Mouse (Mus musculus): ENCODE measurements at regions not wholly inside any gene's neighbourhood (a gene's known extent, or its start where the extent isn't known, plus 50 kb on each side); places are given as distances from the start of the nearest gene placed in this dataset.

- no peaks in the 10 kb centered on the region for H3K27me3 ChIP-seq (ENCODE audit: insufficient read depth, poor library complexity, severe bottlenecking)
- WGBS: 83% methylated on average over 5 of the region's 5 CpGs
- no peaks in the 10 kb centered on the region for H3K4me1 ChIP-seq
- H3K4me3 ChIP-seq: no peak overlapping the region
- no peaks in the 10 kb centered on the region for H3K36me3 ChIP-seq
- no peak overlapping the region for H3K27ac ChIP-seq
- DNase-seq (ENCODE audit: low spot score): no peak
- no peaks in the 10 kb centered on the region for H3K9me3 ChIP-seq
These were observed 126.0 kb downstream of the Mex3b start for GRCm38 (mm10) chr7:82993136-82993535.

DNA sequence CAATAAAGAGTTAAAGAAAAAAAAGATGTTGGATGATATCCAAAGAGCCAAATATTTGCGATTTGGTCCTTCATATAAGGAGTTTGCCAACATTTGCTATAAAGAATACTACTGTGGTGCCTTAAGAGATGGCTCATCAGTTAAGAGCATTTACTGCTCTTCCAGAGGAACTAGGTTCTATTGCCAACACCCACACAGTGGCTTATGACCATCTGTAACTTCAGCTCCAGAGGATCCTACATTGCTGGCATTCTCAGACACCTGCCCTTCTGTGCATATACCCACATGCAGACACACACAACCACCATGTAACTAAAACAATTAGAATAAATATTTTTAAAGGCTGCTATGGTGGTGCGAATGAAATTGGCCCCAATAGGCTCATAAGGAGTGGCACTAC, 131.7 kb downstream of the Mex3b start:
- Histone ChIP-seq H3K27me3 (ENCODE audit: insufficient read depth, poor library complexity, severe bottlenecking) (no peaks in the 10 kb centered on the region), H3K27ac (no peak overlapping the region), H3K36me3 (no peaks in the 10 kb centered on the region), H3K4me3 (no peak overlapping the region), H3K9me3 (no peaks in the 10 kb centered on the region), H3K4me1 (no peaks in the 10 kb centered on the region)
- no peak for DNase-seq (ENCODE audit: low spot score)
- WGBS: 72% methylated on average over 2 of the region's 2 CpGs

- no peak for DNase-seq (ENCODE audit: low spot score)
- WGBS: 80% methylated on average over 4 of the region's 4 CpGs
- no peak overlapping the region for H3K4me3 ChIP-seq
- H3K27ac ChIP-seq: no peak overlapping the region
- no peaks in the 10 kb centered on the region for H3K9me3 ChIP-seq
- no peaks in the 10 kb centered on the region for H3K27me3 ChIP-seq (ENCODE audit: insufficient read depth, poor library complexity, severe bottlenecking)
- H3K4me1 ChIP-seq: no peaks in the 10 kb centered on the region
- H3K36me3 ChIP-seq: no peaks in the 10 kb centered on the region
These were observed 140.4 kb downstream of the Mex3b start for GRCm38 (mm10) chr7:83007540-83007939.

DNA sequence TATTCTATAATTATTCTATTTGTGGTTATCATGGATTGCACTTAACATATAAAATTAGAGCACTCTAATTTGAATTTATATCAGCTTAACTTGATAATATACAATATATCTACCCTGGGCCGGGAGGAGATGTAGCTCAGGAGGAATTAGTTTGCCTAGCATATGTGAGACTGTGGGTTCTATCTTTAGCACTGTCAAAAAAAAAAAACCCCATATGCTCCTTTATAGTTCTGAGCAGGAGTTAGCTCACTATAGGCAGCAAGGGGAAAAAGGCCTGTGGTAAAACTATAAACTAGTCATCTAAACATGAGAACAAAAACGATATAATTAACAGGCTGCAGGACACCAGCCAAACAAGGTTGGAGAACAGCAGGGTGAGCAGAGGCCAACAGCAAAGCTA, 145.0 kb downstream of the Mex3b start:
- no peak for DNase-seq (ENCODE audit: low spot score)
- Histone ChIP-seq H3K4me3 (no peak overlapping the region), H3K27me3 (ENCODE audit: insufficient read depth, poor library complexity, severe bottlenecking) (no peaks in the 10 kb centered on the region), H3K27ac (no peak overlapping the region), H3K4me1 (no peaks in the 10 kb centered on the region), H3K9me3 (no peaks in the 10 kb centered on the region), H3K36me3 (no peaks in the 10 kb centered on the region)
- WGBS: 70% methylated on average over 2 of the region's 2 CpGs

- Histone ChIP-seq H3K9me3 (no peaks in the 10 kb centered on the region), H3K4me1 (no peaks in the 10 kb centered on the region), H3K4me3 (no peak overlapping the region), H3K27me3 (ENCODE audit: insufficient read depth, poor library complexity, severe bottlenecking) (no peaks in the 10 kb centered on the region), H3K36me3 (no peaks in the 10 kb centered on the region), H3K27ac (no peak overlapping the region)
- DNase-seq (ENCODE audit: low spot score): no peak
- 56% methylated on average over 7 of the region's 7 CpGs for WGBS
These were observed 147.9 kb downstream of the Mex3b start for GRCm38 (mm10) chr7:83014725-83015690.

DNA sequence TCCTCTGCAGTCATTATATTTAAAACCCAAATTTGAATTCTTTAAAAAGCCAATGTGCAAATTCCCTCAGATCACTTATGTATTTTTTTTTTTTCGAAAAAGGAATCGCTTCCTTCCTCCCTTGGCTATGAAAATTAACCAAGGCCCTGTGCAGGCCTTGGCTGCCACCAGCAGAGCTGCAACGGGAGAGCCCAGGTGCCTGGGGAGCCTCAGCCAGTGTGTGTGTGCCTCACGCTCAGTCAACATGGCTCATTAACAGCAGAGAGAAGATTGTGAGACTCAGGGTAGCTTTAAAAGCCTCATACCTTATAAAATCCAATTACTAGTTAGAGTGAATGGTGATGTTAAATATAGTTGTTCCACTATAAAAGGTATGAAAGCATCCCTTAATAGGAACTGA, 148.6 kb downstream of the Mex3b start:
- H3K4me3 ChIP-seq: no peak overlapping the region
- no peaks in the 10 kb centered on the region for H3K27me3 ChIP-seq (ENCODE audit: insufficient read depth, poor library complexity, severe bottlenecking)
- no peaks in the 10 kb centered on the region for H3K9me3 ChIP-seq
- H3K27ac ChIP-seq: no peak overlapping the region
- H3K4me1 ChIP-seq: no peaks in the 10 kb centered on the region
- H3K36me3 ChIP-seq: no peaks in the 10 kb centered on the region
- no peak for DNase-seq (ENCODE audit: low spot score)
- WGBS: 51% methylated on average over 4 of the region's 4 CpGs

DNA sequence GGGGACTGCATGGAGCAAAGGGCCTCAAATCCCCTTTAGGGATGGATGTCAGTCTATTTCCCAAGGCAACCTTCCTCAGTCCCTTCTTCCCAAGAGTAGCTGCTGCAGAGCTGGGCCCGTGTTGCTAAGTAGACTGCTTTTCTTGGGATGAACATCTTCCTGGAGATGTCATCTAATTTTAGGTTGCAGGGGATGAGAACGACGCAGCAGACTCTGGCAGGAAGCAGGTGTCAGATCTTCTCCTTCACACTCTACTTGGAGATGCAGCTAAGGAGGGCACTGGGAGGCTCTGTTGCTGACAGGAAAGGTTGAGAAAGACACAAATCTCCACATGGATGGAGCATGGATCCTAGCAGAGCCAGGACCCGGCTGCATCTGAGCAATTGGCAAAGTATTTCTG, 149.4 kb downstream of the Mex3b start:
- DNase-seq (ENCODE audit: low spot score): no peak
- Histone ChIP-seq H3K27ac (no peak overlapping the region), H3K4me3 (no peak overlapping the region), H3K27me3 (ENCODE audit: insufficient read depth, poor library complexity, severe bottlenecking) (no peaks in the 10 kb centered on the region), H3K36me3 (no peaks in the 10 kb centered on the region), H3K4me1 (no peaks in the 10 kb centered on the region), H3K9me3 (no peaks in the 10 kb centered on the region)
- 48% methylated on average over 4 of the region's 4 CpGs for WGBS

GRCm38 (mm10) chr7:83020584-83020983, 153.5 kb downstream of the Mex3b start:
- no peaks in the 10 kb centered on the region for H3K4me1 ChIP-seq
- no peaks in the 10 kb centered on the region for H3K9me3 ChIP-seq
- H3K4me3 ChIP-seq: no peak overlapping the region
- DNase-seq (ENCODE audit: low spot score): no peak
- no peaks in the 10 kb centered on the region for H3K27me3 ChIP-seq (ENCODE audit: insufficient read depth, poor library complexity, severe bottlenecking)
- no peaks in the 10 kb centered on the region for H3K36me3 ChIP-seq
- H3K27ac ChIP-seq: no peak overlapping the region
- 85% methylated on average over 2 of the region's 2 CpGs for WGBS

DNA sequence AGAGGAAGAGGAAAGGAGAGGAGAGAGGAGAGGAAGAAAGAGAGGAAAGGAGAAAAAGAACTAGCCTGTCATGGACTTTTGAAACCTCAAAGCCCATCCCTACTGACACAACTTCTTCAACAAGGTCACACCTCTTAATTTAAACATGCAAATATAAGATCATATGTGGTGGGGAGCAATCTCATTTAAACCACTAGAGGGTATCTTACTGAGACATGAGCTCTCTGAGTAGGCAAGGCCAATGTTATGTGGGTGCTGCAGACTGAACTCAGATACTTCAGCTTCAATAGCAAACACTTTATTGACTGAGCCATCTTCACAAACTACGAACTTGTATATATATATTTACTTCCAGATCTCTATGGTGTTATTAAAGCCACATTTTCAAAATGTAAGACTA, 156.9 kb downstream of the Mex3b start:
- no peak overlapping the region for H3K4me3 ChIP-seq
- H3K27me3 ChIP-seq (ENCODE audit: insufficient read depth, poor library complexity, severe bottlenecking): no peaks in the 10 kb centered on the region
- H3K27ac ChIP-seq: no peak overlapping the region
- no peak for DNase-seq (ENCODE audit: low spot score)
- WGBS: 89% methylated on average over 1 of the region's 1 CpGs
- no peaks in the 10 kb centered on the region for H3K36me3 ChIP-seq
- H3K9me3 ChIP-seq: no peaks in the 10 kb centered on the region
- no peaks in the 10 kb centered on the region for H3K4me1 ChIP-seq

DNA sequence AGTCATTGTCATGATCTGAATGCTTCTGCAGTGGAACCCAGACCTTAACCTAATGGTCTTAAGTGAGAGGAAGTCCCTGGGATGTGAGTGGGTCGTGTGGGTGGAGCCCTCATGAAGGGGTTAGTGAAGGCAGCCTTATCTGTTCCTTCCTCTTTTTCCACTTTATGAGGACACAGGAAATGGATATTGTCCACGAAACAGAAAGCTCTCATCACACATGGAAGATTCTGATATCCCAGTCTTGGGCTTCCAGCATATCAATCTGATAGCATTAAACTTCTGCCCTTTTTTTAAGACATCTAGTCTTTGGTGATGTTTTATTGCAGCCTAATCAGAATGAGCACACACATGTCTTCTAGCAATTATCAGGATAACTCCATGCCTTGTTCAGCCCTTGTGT, 164.0 kb downstream of the Mex3b start:
- no peaks in the 10 kb centered on the region for H3K36me3 ChIP-seq
- H3K27ac ChIP-seq: no peak overlapping the region
- no peaks in the 10 kb centered on the region for H3K27me3 ChIP-seq (ENCODE audit: insufficient read depth, poor library complexity, severe bottlenecking)
- no peak overlapping the region for H3K4me3 ChIP-seq
- H3K4me1 ChIP-seq: peaks cover 4% of the 10 kb centered on the region; the same call in 1 of the 2 replicates
- H3K9me3 ChIP-seq: no peaks in the 10 kb centered on the region
- DNase-seq (ENCODE audit: low spot score): no peak
- WGBS: 54% methylated on average over 2 of the region's 2 CpGs

DNA sequence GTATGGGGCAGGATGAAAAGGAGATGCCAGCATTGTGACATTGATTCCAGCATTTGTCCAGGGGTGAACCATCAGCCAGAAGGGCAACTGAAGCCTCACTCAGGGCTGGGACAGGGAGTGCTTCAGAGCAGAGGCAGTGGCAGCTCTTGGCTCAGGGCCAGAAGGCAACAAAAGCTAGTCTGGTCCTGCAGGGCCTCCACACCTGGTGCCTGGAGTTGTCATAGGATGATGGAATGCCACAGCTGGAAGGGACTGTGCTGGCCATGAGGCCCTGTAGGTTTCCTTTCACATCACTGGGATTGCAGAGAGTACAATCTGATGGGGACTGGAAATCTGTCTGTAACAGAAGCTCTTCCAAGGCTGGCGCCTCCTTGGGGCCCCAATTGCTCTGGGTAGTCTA, 164.9 kb downstream of the Mex3b start:
- no peak overlapping the region for H3K27ac ChIP-seq
- H3K27me3 ChIP-seq (ENCODE audit: insufficient read depth, poor library complexity, severe bottlenecking): no peaks in the 10 kb centered on the region
- H3K36me3 ChIP-seq: no peaks in the 10 kb centered on the region
- H3K9me3 ChIP-seq: no peaks in the 10 kb centered on the region
- no peak for DNase-seq (ENCODE audit: low spot score)
- H3K4me1 ChIP-seq: peaks cover 4% of the 10 kb centered on the region; the same call in 1 of the 2 replicates
- no peak overlapping the region for H3K4me3 ChIP-seq
- WGBS: 86% methylated on average over 1 of the region's 1 CpGs

- DNase-seq (ENCODE audit: low spot score): no peak
- Histone ChIP-seq H3K36me3 (no peaks in the 10 kb centered on the region), H3K27me3 (ENCODE audit: insufficient read depth, poor library complexity, severe bottlenecking) (no peaks in the 10 kb centered on the region), H3K9me3 (no peaks in the 10 kb centered on the region), H3K4me1 (peaks cover 4% of the 10 kb centered on the region; the same call in 1 of the 2 replicates), H3K27ac (no peak overlapping the region), H3K4me3 (no peak overlapping the region)
- WGBS: 82% methylated on average over 2 of the region's 2 CpGs
These were observed 165.8 kb downstream of the Mex3b start for GRCm38 (mm10) chr7:83032924-83033323.

- Histone ChIP-seq H3K36me3 (no peaks in the 10 kb centered on the region), H3K4me3 (no peak overlapping the region), H3K4me1 (peaks cover 4% of the 10 kb centered on the region; the same call in 1 of the 2 replicates), H3K27me3 (ENCODE audit: insufficient read depth, poor library complexity, severe bottlenecking) (no peaks in the 10 kb centered on the region), H3K9me3 (no peaks in the 10 kb centered on the region), H3K27ac (no peak overlapping the region)
- no peak for DNase-seq (ENCODE audit: low spot score)
- 83% methylated on average over 3 of the region's 3 CpGs for WGBS
These were observed 168.1 kb downstream of the Mex3b start for GRCm38 (mm10) chr7:83035190-83035589.

Measured in heart, embryonic 10.5 days (tissue).